Mouse (Mus musculus) adrenal gland, adult (tissue): ENCODE data around the gene Lsm11.
A peak's percentile ranks its signal among the peaks of the same experiment; 100 is the strongest.

ENCODE experiments used
- DNase-seq, 2 experiments: peaks; one replicate each; pipeline ENCODE4 v3.0.0; 2022 to 2023; ENCODE audit warnings: low spot score in 1 of 2; ENCODE audit not compliant: inconsistent age in 2 of 2

The Lsm11 gene

DNA sequence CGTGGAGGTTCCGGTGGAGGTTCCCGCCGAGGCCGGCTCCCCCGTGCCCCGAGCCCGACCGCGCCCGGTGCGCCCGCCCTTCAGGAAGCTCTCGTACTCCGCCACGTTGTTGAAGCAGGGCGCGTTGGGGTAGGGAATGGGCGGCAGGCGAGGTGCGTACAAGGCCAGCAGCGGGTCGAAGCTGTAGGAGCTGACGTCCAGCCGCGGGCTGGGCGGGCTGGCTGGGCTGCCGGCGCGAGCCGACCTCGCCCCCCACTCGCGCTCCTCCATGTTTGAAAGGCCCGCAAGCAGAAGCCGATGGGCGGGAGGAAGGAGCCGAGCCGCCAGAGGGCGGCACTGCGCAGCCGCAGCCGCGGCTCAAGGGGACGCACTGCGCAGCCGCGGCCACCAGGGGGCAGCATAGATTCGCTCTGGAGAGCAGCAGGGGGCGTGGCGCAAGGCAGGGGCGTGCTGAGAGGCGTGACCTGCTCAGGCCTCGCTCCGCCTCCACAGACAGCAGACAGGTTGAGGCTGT lies at the start of gene Lsm11:
Gene Lsm11, minus strand, starts transcription at position 293 of the 514 bp plus-strand sequence.
- peak; percentile 97 to 99 for DNase-seq

DNA sequence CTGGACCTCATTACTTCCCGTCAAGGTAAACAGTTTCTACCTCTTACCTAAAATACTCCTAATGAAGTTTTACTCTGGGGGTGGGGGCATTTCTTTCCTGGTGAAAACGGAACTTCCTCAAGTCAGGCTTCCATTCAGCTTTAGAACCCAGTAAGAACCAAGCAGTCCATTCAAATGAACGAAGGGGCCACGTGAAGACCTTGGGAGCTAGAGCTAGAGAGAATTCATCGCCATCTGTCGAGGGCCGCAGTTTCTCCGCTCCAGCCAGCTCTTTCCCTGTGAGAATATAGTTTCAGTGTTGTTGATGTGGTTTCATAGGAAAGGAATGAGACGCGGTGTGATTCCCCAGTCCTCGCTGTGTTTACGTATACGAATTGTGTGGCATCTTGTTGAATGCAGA lies 47.4 kb upstream of the Lsm11 start:
- no peak for DNase-seq

DNA sequence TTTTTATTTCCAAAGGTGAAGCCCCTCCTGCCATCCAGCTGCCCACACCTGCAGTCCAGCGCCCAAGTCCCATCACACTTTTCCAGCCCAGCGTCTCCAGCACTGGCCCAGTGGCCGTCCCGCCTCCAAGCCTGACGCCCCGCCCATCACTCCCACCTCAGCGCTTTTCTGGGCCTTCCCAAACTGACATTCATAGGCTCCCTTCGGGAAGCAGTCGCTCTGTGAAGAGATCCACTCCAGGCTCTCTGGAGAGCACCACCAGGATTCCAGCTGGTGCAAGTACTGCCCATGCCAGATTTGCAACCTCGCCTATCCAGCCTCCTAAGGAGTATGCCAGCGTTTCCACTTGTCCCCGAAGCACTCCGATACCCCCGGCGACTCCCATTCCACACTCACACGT lies 46.9 kb upstream of the Lsm11 start:
- peak; percentile 27 to 45 for DNase-seq

DNA sequence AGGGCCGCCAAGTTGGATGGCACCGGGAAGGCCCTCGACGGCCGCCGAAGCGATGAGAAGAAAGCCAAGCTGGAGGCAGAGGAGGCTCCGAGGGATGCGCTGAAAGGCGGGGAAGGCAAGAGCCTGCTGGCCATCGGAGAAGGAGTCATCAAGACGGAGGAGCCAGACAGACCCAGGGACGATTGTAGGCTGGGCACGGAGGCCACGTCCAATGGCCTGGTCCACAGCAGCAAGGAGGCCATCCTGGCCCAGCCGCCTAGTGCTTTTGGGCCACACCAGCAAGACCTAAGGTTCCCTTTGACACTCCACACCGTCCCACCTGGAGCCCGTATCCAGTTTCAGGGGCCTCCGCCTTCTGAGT lies 36.1 kb upstream of the Lsm11 start:
- DNase-seq: no peak

DNA sequence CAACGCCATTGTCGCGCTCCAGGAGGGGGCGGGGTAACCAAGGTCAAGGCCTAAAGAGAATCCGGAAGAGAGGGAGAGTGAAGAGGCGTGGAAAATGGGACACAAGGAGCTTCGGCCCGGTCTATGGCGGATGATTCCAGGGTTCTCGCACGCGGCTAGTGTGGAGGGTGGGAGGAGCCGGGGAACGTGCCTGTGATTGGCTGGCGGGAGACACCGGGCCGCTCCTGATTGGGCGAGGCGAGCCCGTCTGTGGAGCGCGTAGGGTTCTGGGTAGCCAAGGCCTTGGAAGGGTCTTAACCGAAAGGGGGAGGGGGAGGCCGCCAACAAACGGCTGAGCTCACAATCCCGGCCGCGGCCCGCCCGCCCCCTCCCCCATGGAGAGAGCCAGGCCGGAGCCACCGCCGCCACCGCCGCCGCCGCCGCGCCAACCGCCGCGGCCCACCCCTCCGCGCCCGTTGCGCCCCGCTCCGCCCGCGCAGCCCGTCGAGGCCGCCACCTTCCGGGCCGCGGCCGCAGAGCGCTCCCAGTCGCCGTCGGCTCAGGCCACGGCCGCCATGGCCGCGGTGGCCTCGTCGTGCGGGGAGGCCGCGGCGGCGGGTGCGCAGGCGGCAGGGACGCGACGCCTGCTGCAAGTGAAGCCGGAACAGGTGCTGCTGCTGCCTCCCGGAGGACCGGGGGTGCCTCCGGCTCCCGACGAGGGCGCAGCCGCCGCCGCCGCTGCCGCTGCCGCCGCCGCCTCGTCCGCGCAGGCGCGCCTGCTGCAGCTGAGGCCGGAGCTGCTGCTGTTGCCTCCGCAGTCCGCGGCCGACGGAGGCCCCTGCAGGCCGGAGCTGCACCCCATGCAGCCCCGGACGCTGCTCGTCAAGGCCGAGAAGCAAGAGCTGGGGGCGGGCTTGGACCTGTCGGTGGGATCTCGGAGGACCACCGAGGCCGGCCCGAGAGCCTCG lies 35.5 kb upstream of the Lsm11 start, which contains the start of gene Sox30:
Gene Sox30, plus strand, starts transcription at position 365 of the 947 bp plus-strand sequence.
- peak; percentile 66 to 76 for DNase-seq

DNA sequence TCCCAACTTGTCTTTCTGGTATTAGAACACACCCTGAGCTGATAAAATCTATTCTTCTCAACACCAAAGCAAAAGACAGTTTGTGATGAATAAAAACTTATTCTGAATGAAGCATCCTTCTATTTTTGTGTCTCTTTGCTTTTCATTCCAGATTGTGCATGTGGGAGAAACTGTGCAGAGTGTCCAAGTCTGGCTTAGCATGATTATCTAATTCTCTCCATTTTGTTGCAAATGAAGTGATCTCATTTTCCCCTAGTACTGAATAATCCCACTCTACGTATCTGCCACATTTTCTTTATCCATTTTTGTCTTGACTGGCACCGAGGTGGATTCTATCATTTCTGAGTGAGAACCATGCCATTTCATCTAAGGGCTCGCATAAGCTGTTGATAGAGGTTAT lies 31.3 kb upstream of the Lsm11 start:
- no peak for DNase-seq

DNA sequence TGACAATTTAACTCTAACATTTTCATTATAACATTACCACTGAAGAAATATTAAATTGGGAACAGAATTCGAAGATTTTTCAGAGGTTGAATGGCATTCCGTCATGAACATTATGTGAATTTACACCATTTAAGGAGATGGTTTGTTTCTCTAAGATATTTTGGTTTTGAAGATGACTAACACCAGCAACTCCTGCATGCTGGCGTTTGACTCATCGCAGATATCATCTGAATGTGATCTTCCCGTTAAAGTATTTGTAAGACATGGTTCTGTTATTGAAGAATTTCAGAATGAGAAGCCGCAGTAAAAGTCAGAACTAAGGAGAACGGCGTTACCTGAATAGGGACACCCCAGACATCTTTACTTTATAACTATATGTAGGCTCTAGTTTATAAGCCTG lies 29.7 kb upstream of the Lsm11 start:
- DNase-seq: peak in 1 of 2 experiments; percentile 36

DNA sequence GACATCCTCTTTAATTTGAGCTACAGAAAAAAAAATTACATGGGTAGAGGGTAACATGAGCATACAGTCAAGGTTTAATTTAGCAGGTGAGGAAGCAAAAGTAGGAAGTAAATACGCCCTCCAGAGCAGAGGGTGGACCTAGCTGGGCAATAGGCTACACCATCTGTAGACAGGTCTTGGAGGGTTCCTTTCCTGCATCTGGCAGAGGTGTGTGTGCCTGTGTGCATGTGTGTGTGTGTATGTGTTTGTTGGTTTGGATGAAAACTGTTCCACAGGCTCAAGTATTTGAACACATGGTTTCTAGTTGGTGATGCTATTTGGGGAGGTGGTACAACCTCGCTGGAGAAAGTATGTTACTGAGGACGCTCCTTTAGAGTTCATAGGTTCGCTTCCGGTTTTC lies 28.9 kb upstream of the Lsm11 start:
- DNase-seq: no peak

DNA sequence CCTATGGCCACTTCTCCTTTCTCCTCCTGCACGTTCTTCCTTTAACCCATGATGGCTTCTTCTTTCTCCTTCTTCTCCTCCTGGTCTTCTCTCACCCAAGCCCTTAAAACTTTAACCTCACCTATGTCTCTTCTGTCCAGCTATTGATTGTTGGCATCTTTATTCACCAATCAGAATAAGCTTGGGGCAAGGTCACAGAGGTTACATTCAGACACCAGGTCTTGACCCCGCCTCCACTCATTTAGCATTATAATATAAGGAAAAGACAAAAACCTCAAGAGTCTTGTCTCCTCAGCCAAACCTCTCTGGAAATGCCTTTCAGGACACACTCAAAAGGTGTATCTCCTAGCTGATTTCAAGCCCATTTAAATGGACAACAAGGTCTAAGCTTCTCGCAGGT lies 23.7 kb upstream of the Lsm11 start:
- no peak for DNase-seq

DNA sequence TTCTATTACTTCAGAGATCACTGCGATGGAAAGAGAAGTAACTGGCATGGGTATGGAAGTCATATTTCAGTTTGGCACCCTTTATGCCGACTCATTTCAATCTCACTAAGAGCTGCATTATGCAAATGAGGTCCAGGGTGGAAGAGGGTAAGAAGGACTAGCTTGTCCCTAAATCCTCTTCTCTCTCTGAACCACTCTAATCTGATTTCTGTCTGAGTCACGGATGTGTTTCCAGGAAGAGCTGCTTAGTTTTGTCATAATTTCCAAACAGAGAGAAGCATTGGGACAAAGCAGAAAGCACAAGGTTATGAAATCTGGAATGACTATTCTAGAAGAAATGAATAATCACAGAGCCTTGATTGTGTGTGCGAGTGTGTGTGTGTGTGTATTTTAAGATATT lies 22.2 kb upstream of the Lsm11 start:
- peak in 1 of 2 experiments; percentile 65 for DNase-seq

DNA sequence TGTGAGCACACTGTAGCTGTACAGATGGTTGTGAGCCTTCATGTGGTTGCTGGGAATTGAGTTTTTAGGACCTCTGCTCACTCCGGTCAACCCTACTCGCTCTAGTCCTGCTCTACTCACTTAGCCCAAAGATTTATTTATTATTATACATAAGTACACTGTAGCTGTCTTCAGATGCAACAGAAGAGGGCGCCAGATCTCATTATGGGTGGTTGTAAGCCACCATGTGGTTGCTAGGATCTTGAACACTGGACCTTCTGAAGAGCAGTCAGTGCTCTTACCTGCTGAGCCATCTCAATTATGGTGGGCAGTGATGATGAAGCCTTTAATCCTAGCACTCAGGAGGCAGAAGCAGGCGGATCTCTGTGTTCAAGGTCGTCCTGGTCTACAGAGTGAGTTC lies 15.3 kb upstream of the Lsm11 start:
- no peak for DNase-seq

DNA sequence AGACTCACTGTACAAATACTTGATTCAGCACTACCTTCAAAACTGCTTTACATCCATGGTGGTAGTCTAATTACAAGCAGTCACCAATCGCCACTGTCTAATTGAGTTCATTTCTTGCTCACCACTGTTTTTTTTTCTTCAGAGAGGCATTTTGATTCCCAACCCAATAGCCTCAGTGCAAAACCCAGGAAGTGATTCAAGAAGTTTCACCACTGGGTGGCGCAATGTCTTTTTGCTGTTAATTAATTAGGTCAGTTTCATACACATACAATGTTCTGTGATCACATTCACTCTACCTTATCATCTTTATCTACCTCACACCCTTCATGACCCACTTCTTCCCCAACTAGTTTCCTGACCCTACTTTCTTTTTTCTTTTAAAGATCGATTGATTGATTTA lies 14.9 kb upstream of the Lsm11 start:
- DNase-seq: peak in 1 of 2 experiments; percentile 59

DNA sequence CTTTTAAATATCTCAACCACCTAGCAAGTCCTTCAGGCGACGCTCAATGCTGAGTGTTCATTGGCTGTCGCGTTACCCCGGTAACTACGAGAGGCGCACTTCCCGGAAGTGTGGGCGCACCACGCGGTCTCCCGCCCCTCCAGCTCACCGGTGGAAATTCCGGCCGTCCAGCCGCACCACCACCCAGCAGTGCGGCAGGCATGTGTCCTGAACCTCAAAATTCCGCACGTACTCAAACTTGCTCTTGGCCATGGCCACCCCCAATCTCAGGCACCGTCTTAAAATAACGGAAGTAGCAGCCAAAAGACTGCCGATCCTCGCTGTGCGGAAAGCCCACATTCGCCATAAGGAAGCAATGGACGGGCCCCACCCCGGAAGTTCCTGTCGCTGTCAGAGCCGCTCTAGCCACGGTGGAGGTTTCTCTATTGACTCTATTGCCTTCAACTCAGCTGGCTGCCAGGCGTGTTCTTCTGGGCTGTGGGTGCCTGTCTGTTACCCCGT lies 10.4 kb upstream of the Lsm11 start, which contains the start of gene Thg1l:
Gene Thg1l, minus strand, starts transcription at position 368 of the 501 bp plus-strand sequence.
- peak; percentile 92 to 98 for DNase-seq

DNA sequence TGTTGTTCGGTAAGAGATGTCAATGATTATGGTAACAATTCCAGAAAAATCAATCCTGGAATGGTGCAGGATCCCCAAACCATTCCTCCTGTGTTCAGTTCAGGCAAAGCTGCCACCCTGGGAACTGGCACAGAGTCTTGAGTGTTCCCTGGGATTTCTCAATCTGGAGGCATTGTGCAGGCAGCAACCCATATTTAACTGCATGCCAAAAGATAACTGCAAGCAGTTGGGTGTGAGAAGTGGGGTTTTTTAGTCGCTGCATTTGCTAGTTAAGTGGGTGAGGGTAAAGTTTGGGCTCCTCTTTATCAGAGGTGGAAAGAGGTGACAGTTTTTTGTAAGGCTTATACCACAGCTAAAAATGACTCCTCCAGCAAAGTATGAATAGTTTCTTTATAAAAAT lies 2.8 kb upstream of the Lsm11 start:
- DNase-seq: no peak

DNA sequence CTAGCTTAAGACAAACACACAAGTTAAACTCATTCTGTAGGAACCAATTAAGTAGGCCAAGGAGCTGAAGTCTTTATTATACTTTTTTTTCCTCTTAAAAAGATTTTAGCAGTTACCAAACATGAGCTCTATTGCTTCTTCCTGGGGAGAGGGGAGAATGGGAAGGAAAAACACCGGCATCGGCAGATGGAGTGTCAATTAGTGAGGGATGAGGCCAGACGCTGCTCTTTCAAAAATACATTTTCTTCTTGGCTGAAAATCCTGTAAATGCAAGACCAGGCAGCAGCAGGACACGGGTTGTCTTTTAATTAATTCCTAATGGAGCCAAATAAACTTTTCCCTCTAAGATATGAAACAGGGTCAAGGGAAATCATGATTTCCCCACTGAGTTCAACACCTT lies 2.1 kb upstream of the Lsm11 start:
- no peak for DNase-seq

DNA sequence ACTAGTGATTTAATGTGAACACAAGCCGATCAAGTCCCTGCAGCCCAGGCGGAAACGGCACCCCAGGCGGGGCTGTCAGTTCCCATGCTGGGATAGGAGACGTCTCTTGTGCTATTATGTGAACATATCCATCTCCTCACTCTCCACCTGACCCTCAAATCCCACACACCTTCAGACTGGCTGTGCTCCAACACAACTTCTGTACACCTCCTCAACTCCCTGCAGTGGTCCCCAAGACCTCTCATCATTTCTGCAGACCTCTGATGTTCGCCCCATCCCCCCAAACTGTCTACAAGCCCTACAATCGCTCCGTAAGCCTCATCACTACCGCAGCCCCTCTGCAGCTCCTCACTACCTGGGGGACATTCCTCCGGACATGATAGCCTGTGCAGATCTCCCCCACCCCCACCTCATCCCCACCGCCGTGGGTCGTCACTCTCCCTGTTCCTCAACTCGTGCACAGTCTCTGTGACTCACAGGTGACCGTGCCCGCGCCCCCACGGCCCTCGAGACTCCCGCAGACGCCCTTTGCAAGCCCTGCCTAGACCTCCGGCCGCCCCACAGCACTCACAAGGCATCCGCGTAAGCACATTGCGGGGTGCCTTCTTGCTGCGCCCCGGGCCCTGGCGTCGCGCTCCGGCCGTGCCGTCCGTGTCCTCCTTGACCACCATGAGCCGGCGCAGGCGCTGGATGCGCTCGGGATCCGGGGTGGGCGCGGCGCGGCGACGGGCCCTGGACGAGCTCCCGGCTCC lies 668 bp downstream of the Lsm11 start:
- peak; percentile 36 to 74 for DNase-seq

DNA sequence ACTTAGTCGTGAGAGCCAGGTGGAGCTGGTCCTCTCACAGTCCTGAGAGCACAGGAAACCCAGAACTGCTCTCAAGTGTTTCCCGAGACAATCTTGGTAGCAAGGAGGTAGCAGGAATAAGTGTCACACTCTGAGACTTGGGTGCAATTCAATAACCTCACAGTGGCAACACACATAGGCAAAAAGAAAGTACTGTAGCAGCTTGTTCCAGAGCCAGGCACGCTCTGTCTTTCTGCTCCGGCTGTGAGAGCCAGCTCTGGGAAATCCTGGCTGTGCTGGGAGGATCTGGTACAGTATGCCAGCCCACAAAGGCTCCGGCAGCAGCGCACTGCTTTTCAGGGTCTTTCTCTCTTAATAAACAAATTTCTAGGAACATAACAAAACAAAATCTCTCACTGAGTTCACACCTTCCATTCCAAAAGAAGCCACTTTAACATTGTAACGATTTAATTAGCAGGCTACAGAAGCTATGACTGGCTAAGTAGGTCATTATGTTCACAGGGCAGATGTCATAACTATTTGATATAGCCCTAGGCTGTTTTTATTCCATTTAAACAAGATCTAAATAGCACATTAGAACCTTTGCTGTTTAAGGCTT lies 1.5 kb downstream of the Lsm11 start:
- peak; percentile 34 to 75 for DNase-seq

DNA sequence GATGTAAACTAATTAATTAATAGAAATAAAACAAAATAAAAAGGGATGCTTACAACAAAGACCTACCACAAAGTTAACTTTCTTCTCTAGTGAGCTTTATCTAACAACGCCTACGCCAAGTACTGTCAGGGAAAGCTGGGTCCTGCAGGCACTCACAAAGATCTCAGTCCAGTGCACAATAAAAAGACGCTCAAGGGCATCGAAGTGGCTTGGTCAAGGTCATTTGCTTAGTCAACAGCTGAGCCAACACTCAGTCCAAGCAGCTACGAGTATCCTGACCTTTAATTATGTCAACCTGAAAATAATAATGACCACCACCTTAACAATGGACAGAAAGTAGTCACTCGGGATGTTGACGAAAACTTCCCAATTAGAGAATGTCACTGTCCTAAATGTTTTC lies 2.5 kb downstream of the Lsm11 start:
- DNase-seq: peak; percentile 70 to 83

DNA sequence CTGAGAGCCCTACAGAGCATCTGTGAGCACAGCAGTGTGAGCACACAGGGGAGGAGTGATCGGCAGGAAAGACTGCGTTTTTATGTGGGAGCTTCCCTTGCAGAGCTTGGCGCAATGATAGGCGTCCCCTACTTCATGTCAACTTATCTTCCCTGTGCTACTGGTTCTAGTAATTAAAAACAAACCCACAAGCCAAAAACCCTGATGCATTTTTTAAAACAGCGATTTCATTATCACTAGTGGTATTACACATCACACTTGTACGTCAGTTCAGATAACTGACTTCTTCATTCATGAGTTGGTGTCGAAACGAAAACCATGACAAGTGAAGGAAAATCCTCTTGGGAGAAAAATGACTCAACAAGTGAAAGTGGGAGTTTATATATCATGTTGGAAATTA lies 5.8 kb downstream of the Lsm11 start:
- peak in 1 of 2 experiments; percentile 65 for DNase-seq

DNA sequence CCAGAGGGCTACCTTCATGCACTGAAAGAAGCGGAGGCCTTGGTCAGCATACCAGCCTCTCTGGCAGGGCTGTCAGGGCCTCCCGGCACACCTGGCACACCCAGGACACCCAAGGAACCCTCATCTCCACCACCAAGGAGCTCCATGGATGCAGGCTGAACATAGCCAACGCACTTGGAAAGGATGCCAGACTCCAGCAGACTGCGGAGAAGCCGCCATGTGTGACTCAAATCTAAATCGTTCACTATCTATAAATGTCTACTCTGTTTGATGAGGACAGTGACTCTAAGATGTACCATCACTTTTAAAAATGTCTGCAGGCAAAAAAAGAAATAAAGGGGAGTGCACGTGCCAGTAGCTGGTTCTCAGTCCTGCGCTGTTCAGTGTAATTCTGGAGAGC lies 7.3 kb downstream of the Lsm11 start:
- no peak for DNase-seq

DNA sequence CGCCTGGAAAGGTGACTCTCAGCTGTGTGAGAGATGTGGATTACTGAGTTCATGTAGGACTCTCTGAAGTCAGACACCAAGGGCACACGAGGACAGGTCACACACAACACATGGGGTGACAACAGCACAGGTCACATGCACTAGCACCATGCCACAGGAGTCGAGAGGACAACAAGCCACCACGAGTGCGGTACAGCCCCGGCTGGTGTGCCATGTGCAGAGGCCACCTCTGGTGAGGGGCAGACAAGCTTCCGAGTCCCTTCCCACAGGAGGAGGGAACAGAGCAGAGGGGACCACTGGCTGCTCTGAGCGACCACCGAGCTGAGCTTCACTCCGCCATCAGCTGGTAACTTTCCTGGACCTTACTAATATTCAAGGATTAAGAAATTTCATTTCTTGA lies 12.0 kb downstream of the Lsm11 start:
- no peak for DNase-seq
